Mouse (Mus musculus): ENCODE measurements at regions not wholly inside any gene's neighbourhood (a gene's known extent, or its start where the extent isn't known, plus 50 kb on each side); places are given as distances from the start of the nearest gene placed in this dataset.

DNA sequence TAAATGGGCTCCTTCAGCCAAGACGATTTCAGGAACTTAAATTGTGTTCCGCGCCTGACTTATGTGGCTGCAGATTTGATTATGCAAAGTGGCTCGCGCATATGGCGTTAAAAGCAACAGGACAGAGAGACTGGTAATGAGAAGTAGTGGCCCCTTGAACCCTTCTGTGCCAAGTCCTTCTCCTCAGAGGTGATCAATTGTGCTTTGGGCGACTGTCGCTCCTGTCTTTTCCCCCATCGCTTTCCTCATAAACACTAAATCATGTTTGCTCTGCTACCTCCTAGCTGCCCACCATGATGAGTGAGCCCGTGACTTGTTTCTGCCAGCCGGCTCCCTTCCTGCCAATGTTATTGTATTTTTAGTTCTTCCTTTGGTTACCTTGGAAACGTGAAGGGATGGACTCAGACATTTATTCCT is 360.2 kb downstream of the Matn1 start:
- no peak for DNase-seq

DNA sequence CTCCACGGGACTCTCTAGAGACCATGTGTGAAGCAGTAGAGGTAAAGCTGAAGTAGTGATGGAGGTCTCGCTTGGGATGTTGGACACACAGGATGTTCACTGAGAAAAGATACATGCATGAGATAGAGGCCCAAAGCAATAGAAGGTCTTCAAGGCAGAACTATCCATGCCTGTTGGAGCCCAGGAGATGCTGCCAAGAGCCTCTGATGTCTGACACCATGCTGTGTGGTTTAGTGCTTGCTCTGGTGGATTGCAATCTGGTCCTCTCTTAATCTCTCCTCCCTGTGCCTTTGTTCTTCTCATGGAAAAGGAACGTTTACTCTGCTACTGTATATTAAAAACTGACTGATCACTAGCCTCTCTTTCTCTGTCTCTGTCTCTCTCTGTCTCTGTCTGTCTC is 370.0 kb downstream of the Matn1 start:
- DNase-seq, result no peak

DNA sequence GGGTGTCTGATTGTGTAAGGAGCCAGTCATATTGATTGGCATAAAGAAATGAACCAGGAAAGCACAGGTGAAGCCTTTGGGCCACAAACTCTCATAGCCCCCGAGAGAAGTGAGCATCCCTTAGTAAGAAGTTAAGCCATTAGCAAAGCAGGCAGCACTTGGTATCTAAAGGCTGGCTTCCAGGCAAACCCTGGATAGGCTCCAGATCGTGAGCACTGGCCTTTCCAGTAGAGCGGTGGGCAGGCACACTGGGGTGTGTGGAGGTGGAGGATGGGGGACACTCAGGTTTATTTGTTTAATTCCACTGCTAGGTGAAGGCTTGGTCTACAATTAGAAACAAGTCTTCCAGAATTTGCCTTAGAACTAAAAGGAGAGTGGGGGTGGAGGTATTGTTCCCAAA is 371.9 kb downstream of the Matn1 start:
- no peak for DNase-seq

DNA sequence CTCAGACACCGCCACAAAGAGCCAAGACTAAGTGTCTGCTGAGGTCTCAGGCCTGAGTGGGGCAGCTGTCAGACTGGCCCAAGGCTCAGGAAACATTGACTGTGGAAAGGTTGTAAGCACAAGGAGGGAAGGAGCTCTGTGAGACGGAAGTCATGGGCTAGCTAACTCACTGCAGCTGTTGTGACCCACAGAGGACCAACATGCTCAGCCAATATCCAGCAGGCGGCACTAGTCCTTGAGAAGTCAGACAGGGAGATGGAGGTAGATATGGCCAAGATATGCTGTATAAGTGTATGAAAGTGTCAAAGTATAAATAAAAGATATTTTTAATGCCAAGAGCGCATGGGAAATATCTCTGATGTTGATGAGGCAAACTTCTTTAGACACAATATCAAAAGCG is 378.1 kb downstream of the Matn1 start:
- DNase-seq, result no peak

DNA sequence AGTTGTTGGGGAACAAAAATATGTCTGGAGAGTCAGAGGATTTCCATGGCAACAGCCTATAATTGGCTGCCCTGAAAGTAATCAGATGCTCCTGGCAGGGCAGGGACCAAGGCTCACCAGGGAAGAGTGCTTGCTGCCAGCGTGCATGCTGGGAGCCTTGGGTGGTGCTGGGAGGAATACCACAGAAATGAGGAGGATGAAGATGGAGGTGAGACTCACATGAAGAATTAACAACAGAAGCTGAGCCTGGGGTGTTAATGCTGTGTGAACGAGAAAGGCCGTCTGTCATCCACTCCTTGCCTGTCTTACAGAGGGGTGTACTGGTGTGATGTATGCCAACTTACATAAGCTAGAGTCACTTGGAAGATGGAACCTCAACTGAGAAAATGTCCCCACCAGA is 380.3 kb downstream of the Matn1 start:
- DNase-seq, result no peak

DNA sequence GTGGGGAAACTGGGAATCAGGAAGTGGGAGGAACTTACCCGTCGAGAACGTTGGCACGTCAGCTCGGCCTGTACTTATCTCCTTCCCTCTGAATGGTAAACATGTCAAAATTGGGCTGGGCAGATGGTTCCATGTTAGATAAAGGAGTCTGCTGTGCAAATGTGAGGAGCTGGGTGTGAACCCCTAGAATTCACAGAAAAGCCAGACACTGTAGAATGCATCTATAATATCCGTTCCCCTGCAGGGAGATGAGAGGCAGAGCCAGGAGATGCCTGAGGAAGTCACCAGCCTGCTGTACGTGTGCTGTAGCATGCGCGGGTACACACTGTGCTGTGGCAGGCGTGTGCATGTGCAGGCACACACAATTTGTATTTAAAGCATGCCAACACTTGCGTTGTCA is 381.0 kb downstream of the Matn1 start:
- no peak for DNase-seq

DNA sequence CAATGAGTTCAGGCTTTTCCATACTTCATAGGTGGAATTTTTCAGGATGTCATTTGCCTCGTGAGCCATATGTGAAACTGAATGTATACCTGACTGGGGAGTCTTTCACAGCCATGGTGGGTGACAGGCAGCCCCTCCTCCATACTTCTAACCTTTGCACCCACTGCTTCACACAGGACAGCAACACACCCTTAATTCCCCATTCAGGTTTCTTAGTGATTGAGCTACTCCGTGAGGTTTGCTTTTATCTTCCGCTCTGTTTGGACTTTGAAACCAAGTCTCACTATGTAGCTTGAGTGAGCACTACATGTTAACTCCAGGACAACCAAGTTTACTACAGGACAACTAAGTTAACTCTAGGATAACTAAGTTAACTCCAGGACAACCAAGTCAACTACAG is 381.4 kb downstream of the Matn1 start:
- no peak for DNase-seq

DNA sequence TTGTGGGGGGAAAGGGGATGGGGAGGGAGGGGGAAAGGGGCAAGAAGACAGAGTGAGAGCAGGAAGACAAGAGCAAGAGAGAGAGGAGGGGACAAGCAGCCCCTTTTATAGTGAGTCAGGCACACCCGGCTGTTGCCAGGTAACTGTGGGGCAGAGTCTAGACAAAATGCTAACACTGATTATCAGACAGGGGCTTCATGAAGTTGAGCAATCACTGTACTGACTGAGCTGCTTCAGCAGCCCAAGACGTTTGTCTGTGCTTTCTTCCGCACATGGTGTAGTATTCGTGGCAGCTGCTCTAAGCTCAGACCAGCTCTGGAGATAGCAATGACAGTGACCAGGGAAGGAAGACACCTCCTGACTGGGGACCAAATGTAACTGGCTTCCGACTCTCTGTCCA is 385.2 kb downstream of the Matn1 start:
- no peak for DNase-seq

DNA sequence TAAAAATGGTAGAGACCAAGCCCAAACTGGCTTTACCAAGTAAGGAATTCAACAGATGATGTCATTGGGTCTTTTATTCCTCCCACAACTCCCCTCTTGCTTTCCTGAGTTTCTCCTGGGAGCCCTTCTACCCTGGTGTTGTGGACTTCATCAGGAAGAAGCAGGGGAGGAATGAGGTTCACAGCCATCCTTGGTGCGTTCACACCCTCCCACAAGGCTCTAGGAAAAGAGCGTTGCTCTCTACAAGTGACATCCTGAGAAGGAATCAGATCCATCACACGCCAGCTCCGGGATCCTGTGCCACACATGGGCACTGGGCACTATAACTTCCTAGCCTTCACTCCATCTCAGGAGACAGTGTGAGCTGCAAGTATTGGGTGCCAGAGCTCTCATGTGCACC is 387.5 kb downstream of the Matn1 start:
- DNase-seq, result no peak

DNA sequence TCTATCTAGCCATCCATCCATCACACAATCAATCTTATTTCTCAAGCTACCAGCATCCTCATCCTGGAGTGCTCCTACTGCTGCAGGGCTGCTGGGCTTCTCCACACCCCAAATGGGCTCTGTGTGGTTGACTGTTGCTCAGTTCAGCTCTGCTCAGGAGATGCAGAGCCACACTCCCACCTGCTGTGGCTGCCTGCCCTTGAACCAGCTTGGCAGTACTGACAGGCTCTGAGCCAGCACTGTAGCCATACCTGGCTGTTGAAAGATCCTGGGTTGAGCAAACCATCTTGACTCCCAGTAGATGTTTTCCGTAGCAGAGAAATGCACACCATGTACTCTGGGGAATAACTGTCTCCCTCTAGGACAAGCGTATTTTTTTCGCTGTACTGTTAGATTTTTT is 392.6 kb downstream of the Matn1 start:
- no peak for DNase-seq

DNA sequence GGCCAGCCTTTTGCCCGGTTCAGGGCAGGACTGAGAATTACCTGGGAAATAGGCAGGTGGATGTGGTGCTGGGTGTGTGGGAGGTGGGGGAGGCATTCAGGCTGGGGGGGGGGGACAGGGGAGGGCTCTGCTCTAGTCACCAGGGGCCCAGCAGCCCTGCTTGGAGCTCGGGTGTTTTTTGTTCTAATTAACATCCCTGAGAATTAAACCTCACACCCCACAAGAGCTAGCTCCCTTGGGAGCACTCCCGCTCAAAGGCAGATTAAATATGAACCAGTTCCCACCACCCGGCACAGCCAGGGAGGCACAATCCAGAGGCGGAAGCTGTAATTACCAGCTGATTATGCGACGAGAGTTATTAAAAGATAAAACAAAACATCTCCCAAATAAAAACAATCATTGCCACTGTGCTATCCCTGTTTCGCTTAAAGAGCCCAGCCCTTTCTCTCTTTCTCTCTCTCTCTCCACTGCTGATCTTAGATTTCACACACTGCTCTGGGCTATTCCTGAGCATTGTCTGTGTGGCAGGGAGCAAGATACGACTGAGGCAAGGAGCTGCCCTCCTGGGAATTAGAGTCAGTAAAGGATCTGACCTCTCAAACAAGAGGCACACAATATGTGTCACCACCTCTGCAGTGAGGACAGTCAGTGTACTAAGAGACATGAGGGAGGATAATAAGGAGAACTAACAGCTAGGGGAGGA is 397.0 kb downstream of the Matn1 start:
- no peak for DNase-seq

DNA sequence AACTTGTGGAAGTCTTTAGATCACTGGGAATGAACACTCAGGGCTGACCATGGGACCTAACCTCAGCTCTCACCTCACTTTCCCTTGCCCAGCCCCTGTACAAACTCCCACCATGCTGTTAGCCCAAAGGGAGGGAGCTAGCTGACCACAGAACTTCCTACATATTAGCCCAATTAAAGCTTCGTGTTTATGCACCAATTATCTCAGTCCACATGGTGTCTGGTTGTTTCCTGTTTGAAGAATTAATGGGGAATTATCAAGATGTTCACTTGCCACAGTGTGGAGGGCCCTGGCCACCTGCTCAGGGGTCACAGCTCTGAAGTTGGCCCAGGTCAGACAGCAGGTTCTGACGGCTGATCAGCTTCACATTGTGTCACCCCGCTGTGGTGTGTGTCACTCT is 402.5 kb downstream of the Matn1 start:
- no peak for DNase-seq

DNA sequence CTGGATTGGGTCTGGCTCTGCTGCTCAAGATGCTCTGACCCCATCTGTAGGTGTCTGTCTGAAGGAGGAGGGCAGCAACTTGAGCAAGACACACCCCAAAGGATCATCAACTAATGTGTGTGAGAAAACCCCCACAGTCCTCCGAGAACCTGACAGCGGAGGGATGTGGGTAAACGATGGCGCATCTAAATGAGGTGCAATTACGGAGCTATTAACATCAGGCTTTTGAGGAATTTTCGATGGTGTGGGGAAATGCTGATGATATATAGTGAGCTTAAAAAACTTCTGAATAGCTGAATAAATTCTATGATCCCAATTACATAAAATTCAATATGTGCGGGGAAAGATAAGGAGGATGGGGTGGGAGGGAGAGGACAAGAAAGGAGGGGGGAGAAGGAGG is 406.1 kb downstream of the Matn1 start:
- no peak for DNase-seq

DNA sequence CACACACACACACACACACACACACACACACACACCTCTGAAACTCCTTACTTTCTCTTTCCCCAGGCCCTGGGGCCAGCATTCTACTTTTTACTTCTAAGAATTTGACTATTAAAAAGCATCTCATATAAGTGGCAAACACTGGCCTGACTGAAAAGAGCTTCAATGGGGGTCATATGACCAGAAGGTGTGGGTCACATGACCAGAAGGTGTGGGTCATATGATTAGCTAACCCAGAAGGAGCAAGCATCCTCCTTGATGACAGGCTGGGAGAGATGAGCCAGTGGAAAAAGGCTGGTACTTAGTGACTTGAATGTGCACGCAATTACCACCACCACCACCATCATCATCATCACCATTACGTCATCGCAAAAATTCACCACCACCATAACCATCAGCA is 410.7 kb downstream of the Matn1 start:
- no peak for DNase-seq

DNA sequence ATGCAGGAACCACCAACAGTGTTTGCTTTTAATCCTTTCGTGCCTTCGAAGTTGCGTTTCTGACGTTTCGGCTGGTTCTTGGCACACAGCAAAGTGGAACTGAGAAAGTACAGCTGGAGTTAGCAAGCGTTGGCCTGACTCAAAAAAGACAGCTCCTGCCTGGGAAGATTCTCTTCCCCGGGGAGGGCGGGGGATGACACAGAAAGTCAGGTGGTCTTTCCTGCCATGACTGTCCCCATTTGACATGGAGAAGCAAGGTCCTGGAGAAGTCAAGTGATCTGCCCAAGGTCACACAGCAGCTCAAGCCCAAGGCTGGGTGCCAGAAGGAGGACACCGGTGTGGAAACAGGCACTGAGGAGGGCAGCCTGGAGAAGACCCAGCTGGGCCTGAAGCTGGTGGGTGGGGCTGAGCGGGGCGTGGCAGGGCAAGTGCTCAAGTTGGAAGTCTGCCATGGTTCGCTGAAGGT is 411.4 kb downstream of the Matn1 start:
- DNase-seq, result no peak

DNA sequence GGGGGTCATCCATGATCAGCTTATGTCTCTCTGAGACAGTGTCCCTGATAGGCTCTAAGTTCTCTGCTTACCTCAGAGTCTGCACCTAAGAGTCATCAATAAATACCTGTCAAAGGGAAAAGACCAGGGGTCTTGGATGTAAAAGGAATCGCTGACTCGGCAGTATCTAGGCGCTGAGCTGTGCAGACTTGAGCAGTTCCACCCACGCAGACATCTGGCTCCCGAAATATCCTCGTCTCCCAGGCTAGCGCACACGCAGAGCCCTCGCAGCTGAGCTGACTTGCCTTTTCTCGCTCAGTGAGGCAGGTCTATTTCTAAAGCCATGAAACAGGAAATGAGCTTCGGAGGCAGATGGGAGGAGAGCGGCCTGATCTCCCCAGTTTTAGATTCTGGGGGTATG is 412.1 kb downstream of the Matn1 start:
- DNase-seq, result no peak

DNA sequence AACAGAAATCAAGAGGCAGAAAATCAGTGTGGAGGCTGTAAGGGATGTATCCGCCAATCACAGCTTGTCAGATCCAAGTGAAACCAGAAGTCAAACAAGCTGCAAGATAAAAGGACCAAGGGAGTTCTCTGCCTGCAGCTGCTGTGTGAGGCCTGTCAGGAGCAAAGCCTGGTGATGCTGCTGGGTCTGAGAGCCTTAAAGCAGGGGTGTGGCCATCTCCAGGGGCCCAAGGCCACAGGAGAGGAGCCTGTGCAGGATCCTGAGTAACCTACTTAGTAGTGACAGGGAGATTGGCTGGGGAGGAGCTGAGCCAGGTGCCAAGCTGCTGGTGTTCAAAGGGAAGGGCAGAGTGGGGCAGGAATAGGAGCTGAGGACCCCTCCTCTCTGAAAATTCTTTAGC is 418.8 kb downstream of the Matn1 start:
- no peak for DNase-seq

DNA sequence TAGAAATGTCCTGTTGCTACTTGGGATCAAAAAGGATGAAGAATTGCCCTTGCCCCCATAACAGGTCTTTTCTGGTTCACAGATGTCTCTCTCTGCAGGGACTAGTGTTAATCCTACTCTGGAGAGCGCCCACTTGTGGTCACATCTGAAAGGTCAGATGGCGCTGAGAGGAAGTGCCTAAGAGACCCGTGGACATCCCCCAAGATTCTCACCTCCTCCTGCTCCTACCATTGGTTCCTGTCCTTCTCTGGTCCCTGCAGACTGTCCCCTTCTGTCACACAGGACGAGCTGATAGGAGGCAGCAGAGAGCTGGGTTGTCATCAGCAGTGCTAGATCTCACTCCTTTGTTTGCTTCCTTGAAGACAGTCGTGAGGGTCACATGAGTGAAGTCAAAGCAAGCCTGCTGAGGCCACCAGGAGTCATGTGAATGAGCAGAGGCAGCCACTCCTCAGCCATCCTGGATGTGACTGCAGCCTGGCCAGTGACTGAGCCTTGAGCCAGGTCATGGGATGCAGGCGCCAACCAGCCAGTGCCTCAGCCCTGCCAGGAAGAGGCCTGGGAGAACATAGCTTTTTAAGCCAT is 420.6 kb downstream of the Matn1 start:
- DNase-seq, result peak; percentile 3 to 6

DNA sequence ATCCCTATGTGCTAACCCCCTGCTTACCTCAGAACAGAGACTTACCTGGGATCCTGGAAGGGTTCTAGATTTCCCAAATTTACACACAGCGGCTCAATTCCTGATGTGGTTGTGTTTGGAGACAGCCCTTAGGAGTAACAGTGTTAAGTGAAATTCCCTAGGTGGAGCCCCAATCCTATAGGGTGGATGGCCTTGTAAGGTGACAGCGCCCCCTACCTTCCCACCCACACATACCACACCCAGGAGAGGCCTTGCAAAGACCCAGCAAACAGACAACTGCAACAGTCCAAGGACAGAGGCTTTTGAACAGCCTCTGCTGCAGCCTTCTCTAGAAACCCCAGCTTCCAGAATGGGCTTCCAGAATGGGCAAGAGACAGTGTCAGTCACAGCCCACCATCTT is 421.8 kb downstream of the Matn1 start:
- no peak for DNase-seq

DNA sequence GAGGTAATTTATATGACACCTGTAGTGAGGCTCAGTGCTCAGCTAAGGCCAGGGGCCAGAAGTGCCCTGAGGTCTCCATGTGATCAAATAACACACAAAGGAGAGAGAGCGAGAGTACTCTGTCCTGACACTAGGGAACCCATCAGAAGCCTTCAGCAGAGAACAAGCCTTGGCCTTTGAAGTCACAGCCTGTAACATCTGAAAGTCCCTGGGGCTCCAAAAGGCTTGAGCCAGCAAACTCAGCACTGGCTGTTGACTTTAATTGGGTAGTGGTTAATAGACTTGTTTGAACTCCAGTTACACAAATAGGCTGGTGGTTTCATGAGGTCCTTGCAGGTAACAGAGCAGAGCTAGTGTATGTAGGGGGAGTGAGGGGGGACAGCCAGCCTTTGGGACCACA is 422.5 kb downstream of the Matn1 start:
- DNase-seq, result no peak

DNA sequence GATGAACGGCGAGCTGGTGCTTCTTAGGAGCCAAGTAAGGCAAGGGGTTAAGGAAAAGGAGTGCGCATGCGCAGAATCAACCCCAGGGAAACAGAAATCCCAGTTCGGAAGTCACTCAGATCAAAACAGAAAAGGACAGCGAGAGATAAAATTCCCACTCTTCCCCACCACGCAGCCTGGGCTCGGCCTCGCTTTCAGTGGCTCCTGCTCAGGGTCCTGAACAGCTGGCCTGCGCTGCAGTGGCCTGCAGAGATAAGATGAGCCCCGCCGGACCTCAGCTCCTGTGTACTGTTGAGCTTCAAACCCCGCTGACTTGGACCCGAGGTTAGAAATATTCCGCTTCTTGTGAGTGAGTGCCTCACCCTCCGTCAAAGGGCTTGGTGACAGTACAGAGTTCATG is 428.3 kb downstream of the Matn1 start:
- DNase-seq, result no peak

DNA sequence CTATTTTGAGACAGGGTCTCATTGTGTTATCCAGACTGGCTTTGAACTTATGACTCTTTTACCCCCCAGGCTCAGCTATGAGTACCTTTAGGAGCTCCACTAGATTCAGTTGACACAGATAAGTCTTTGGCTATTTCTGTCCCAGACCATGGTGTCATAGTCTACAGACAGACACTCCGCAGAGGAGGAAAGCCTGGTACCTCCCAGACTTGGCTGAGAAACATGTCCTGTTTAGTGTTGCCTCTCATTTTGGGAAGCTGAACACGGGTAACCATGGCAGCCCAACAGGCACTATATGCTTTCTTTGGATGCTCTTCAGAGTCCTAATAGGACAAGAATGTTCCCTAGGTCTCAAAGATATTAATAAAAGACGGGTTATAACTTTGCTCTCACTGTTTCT is 429.0 kb downstream of the Matn1 start:
- no peak for DNase-seq

DNA sequence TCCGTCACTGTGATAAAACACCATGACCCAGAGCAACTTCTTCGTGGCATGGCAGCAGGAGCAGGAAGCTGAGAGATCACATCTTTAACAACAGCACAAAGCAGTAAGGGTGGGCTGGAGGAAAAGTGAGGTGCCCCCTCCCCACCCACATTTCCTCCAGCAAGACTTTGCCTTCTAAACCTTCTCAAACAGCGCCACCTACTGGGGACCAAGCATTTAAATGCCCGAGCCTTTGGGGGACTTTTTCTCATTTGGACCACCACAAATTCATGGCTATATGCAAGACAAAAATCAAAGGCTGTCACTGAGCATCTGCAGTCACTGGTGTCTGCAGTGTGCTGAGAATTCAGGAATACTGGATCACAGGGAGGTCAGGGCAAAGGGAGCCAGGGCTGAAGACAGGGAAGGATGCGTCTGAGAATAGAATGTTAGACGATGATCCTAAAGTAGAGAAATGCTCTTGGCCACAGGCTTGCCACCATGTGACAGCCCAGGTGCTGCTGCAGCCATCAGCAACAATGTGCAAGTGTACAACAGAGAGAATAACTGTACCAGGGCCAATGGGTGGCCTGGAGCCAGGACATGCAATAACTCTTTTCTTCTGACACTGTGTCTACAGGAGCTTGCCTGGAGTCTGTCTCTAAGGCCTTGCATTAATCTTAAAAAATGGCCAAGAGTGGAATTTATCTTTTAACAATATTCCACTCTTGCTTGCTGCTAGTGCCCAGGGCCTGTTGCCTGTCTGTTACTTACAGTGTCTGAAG is 430.5 kb downstream of the Matn1 start:
- no peak for DNase-seq

DNA sequence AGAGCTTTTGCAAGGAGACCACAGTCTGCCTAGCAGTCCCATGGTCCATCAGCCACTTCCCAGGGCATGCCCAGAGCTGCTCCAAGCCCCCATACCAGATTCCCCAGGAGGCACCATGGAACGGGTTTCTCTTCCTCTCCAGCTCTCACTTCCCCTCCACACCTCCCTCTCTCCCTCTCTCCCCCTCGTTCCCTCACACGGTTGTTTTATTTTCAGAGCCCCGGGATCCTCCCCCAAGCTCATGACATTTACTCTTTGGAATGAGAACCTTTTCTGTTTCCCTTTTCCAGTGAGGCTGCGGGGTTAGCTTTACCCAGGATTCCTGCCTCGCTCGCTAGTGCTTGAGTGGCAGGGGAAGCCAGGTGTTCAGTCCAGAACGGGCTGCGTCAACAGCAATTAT is 436.9 kb downstream of the Matn1 start:
- no peak for DNase-seq

All from thymus, postnatal 36 days (tissue).